Mouse (Mus musculus) midbrain, embryonic 11.5 days (tissue): ENCODE data around the gene Tmem131. TPM values are rescaled to one million over a fixed set of nuclear protein-coding genes. Genes with fewer than 3 reads are reported as not detected.

Experiments
- ATAC-seq: fragments of 200-750 bp; cut with Nextera tagmentation; 2 replicates; pipeline ENCODE4 v1.8.0; 2017; ENCODE audit warnings: moderate TSS enrichment, moderate library complexity; ENCODE audit not compliant: low FRiP score
- DNase-seq: peaks from one replicate; pipeline ENCODE4 v3.0.0; 2015; ENCODE audit warnings: low spot score; ENCODE audit errors: missing footprints
- H3K27ac ChIP-seq: fragments of 300-500 bp; sonication (generic); 2 replicates; pipeline ENCODE4 v1.5.1; 2014; ENCODE audit warnings: low read depth, low read length
- H3K27me3 ChIP-seq: fragments of 300-500 bp; sonication (generic); 2 replicates; pipeline ENCODE4 v1.6.1; 2014; ENCODE audit warnings: mild to moderate bottlenecking, low read length, moderate library complexity, mixed read lengths; ENCODE audit not compliant: control insufficient read depth, insufficient read depth
- H3K36me3 ChIP-seq: fragments of 300-500 bp; sonication (generic); 2 replicates; pipeline ENCODE4 v1.6.1; 2014; ENCODE audit warnings: mild to moderate bottlenecking, low read length, moderate library complexity, mixed read lengths; ENCODE audit not compliant: control insufficient read depth, insufficient read depth
- H3K4me1 ChIP-seq: fragments of 300-500 bp; sonication (generic); 2 replicates; pipeline ENCODE4 v1.6.1; 2014; ENCODE audit warnings: low read length; ENCODE audit not compliant: control insufficient read depth, insufficient read depth
- H3K4me2 ChIP-seq: fragments of 300-500 bp; sonication (generic); 2 replicates; pipeline ENCODE4 v1.6.1; 2014; ENCODE audit warnings: mild to moderate bottlenecking, moderate library complexity
- H3K4me3 ChIP-seq: fragments of 300-500 bp; sonication (generic); 2 replicates; pipeline ENCODE4 v1.5.1; 2014; ENCODE audit warnings: low read depth, low read length
- H3K9ac ChIP-seq: fragments of 300-500 bp; sonication (generic); 2 replicates; pipeline ENCODE4 v1.6.1; 2014; ENCODE audit warnings: low read length
- H3K9me3 ChIP-seq: fragments of 300-500 bp; sonication (generic); 2 replicates; pipeline ENCODE4 v1.6.1; 2016; ENCODE audit warnings: low read length; ENCODE audit not compliant: control insufficient read depth
- WGBS: fragments of 180-500 bp; shearing (Covaris S2); extraction: QIAGEN DNeasy Blood & Tissue Kit; methylation state at CpG from one replicate; pipeline ENCODE4 v1.1.7; 2014; 5-methylcytosine and 5-hydroxymethylcytosine counted together
- polyA plus RNA-seq: library from polyadenylated mRNA; unstranded; fragments of >200 nt; fragmentation: Nextera tagmentation; extraction: Ambion mirVana; gene quantifications from 2 replicates; pipeline ENCODE4 v1.2.1, GENCODE M21; 2014

The Tmem131 gene
- polyA plus RNA-seq, 1 experiment from 2014 or later = 14.7 TPM

DNA sequence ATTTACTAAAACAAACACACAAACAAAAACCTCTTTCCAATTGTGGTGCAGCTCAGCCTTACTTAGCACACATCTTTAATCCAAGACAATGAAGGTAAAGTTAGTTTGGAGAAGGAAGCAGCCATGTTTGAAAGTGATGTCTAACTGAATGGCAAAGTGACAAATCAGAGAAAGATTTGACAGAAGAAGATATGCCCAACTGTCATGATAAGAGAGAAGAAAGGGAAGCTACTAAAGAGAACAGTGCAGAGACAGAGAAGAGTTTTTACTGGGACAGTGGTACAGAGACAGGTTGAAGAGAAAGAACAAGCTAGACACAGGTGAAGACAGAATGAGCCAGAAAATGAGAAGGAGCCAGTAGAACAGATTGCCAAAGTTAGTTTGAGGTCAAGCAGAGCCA, 19.6 kb downstream of the Tmem131 start:
- Histone ChIP-seq H3K4me2 (no peak overlapping the region), H3K9ac (no peak overlapping the region), H3K36me3 (no peaks in the 10 kb centered on the region), H3K4me1 (peaks cover 9% of the 10 kb centered on the region), H3K9me3 (no peaks in the 10 kb centered on the region), H3K27ac (no peak overlapping the region), H3K27me3 (no peaks in the 10 kb centered on the region), H3K4me3 (no peak overlapping the region)
- ATAC-seq = no peak
- DNase-seq = no peak

DNA sequence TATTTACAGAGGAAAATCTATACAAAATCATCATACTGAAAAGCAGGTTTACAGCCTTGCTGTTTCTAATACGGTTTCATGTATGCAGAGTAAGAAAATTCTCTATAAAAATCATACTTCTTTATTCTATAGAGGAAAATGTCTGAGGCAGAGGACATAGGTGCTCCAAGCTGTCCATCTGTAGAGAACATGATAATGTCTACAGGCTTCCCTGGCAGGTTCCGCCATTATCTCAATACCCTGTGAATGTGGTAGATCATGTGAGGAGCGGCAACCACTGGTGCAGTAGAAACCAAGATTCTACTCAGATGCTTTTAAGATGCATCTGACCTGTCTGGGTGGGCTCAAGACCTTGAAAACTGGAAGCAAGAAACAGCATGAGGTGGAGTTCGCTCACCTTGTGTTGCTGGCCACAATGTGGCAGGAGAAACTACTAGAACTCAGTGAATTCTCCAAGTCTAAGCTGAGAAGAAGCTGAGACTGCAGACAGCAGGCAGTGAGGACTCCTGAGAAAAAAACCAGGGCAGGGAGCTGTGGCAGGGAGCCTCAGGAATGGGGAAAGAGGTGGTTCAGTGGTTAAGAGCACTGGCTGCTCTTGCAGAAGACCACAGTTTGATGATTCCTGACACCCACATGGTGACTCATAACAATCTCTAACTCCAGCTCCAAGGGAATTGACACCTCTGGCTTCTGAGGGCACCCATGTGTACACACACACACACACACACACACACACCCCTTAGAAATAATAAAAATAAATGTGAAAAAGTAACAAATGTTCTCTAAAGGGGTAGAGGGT, 20.6 kb downstream of the Tmem131 start:
- peaks cover 9% of the 10 kb centered on the region for H3K4me1 ChIP-seq
- no peak overlapping the region for H3K4me3 ChIP-seq
- no peak overlapping the region for H3K9ac ChIP-seq
- no peaks in the 10 kb centered on the region for H3K9me3 ChIP-seq
- DNase-seq (no peak), ATAC-seq (no peak)
- no peak overlapping the region for H3K27ac ChIP-seq
- no peaks in the 10 kb centered on the region for H3K36me3 ChIP-seq
- 92% methylated on average over 4 of the region's 4 CpGs for WGBS
- H3K27me3 ChIP-seq = no peaks in the 10 kb centered on the region
- H3K4me2 ChIP-seq = no peak overlapping the region

DNA sequence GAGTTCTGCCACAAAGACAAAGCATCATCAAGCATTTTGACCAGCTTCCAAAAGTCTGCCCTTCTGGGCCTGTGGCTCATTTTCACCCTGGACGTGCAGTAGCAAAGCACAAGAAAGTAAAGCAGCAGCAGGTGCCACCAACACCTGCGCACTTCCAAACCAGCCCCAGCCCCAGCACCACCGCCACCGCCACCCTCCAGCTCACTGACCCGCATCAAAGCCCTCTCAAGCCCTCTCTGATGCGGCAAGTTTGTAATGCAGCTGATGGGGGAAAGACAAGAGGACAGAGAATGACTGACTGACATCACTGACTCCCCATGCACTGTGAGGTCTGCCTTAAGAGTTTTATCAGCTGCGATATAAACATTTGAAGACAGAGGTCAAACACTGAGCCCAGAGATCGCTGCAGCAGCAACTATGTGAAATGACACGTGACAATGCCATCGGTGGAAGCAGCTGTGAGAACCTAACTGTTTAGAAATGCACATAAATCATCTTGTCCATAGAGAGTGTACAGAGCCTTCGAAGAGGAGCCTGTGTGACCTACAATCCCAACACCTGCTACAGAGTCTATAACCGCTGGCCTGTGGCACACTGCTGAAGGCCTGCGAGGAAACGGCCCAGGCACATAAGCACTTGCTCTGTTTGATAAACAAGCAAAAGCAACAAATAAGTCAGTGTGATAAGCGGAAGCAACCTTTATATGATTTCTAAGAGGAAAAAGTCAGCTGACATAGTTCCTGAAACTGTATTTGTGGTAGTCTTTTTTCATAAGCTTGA, 21.7 kb downstream of the Tmem131 start:
- H3K27me3 ChIP-seq = no peaks in the 10 kb centered on the region
- H3K4me1 ChIP-seq = peaks cover 9% of the 10 kb centered on the region
- H3K4me2 ChIP-seq = no peak overlapping the region
- no peak overlapping the region for H3K4me3 ChIP-seq
- ATAC-seq (peak; percentile 85), DNase-seq (peak; percentile 81)
- no peak overlapping the region for H3K27ac ChIP-seq
- no peak overlapping the region for H3K9ac ChIP-seq
- H3K36me3 ChIP-seq = no peaks in the 10 kb centered on the region
- WGBS = 62% methylated on average over 15 of the region's 15 CpGs
- H3K9me3 ChIP-seq = no peaks in the 10 kb centered on the region

- Histone ChIP-seq H3K27ac (no peak overlapping the region), H3K36me3 (no peaks in the 10 kb centered on the region), H3K27me3 (no peaks in the 10 kb centered on the region), H3K4me3 (no peak overlapping the region), H3K4me1 (peaks cover 9% of the 10 kb centered on the region), H3K9ac (no peak overlapping the region), H3K9me3 (no peaks in the 10 kb centered on the region), H3K4me2 (no peak overlapping the region)
- DNase-seq (no peak), ATAC-seq (no peak)
- 69% methylated on average over 4 of the region's 4 CpGs for WGBS
Observed at GRCm38 (mm10) chr1:36920726-36921125, 22.7 kb downstream of the Tmem131 start.

- Histone ChIP-seq H3K36me3 (no peaks in the 10 kb centered on the region), H3K9me3 (no peaks in the 10 kb centered on the region), H3K9ac (no peak overlapping the region), H3K27ac (no peak overlapping the region), H3K27me3 (no peaks in the 10 kb centered on the region), H3K4me1 (peaks cover 9% of the 10 kb centered on the region), H3K4me2 (no peak overlapping the region), H3K4me3 (no peak overlapping the region)
- no peak for ATAC-seq
- peak; percentile 77 for DNase-seq
- 69% methylated on average over 3 of the region's 3 CpGs for WGBS
Observed at GRCm38 (mm10) chr1:36920154-36920716, 23.2 kb downstream of the Tmem131 start.

GRCm38 (mm10) chr1:36919728-36920127, 23.7 kb downstream of the Tmem131 start:
- no peak overlapping the region for H3K27ac ChIP-seq
- no peaks in the 10 kb centered on the region for H3K36me3 ChIP-seq
- ATAC-seq (0 out of 2 replicates have a peak, but pooled peaks have one; percentile 16), DNase-seq (peak; percentile 23)
- H3K9ac ChIP-seq = no peak overlapping the region
- H3K9me3 ChIP-seq = no peaks in the 10 kb centered on the region
- H3K27me3 ChIP-seq = no peaks in the 10 kb centered on the region
- no peak overlapping the region for H3K4me3 ChIP-seq
- no peak overlapping the region for H3K4me2 ChIP-seq
- 94% methylated on average over 1 of the region's 1 CpGs for WGBS
- H3K4me1 ChIP-seq = peaks cover 9% of the 10 kb centered on the region

- ATAC-seq = no peak
- no peak for DNase-seq
- Histone ChIP-seq H3K4me1 (peaks cover 9% of the 10 kb centered on the region), H3K4me3 (no peak overlapping the region), H3K4me2 (no peak overlapping the region), H3K9ac (no peak overlapping the region), H3K9me3 (no peaks in the 10 kb centered on the region), H3K27ac (no peak overlapping the region), H3K36me3 (no peaks in the 10 kb centered on the region), H3K27me3 (no peaks in the 10 kb centered on the region)
- 90% methylated on average over 1 of the region's 1 CpGs for WGBS
Observed at GRCm38 (mm10) chr1:36917423-36917822, 26.0 kb downstream of the Tmem131 start.

- Histone ChIP-seq H3K4me1 (no peaks in the 10 kb centered on the region; the same call in none of the 2 replicates), H3K27me3 (no peaks in the 10 kb centered on the region), H3K4me2 (no peak overlapping the region), H3K4me3 (no peak overlapping the region), H3K9ac (no peak overlapping the region), H3K9me3 (no peaks in the 10 kb centered on the region), H3K36me3 (no peaks in the 10 kb centered on the region), H3K27ac (no peak overlapping the region)
- WGBS = 87% methylated on average over 5 of the region's 5 CpGs
- no peak for ATAC-seq
- peak; percentile 39 for DNase-seq
Observed at GRCm38 (mm10) chr1:36915200-36915580, 28.3 kb downstream of the Tmem131 start.
